Mouse (Mus musculus): Measurements from ENCODE around the gene Obp2b. TPM values are rescaled to one million over a fixed set of nuclear protein-coding genes. Genes with fewer than 3 reads are reported as not detected.
A peak's percentile ranks its signal among the peaks of the same experiment; 100 is the strongest.
"Not testable (repeated sequence)": the region's sequence is repeated elsewhere in the genome, so short reads cannot be mapped to it uniquely, and the experiment has no call there.

The Obp2b gene
- not detected for total RNA-seq (2022)

GRCm38 (mm10) chr2:25736709-25737108 lies at the start of gene Obp2b:
TSS of gene Obp2b (plus strand) at chr2:25737009.
- DNase-seq (ENCODE audit: low spot score in 2 of 2), result not testable (repeated sequence)

GRCm38 (mm10) chr2:25694605-25695004 lies 42.2 kb upstream of the Obp2b start:
- DNase-seq (ENCODE audit: low spot score in 2 of 2), result peak; percentile 18 to 27

GRCm38 (mm10) chr2:25696951-25697350 lies 39.9 kb upstream of the Obp2b start:
- DNase-seq (ENCODE audit: low spot score in 2 of 2), result no peak

- no peak for DNase-seq (ENCODE audit: low spot score in 2 of 2)
Observed at GRCm38 (mm10) chr2:25698696-25699095, 38.1 kb upstream of the Obp2b start.

GRCm38 (mm10) chr2:25699743-25700142 lies 37.1 kb upstream of the Obp2b start, which contains the start of gene Obp2a:
TSS of gene Obp2a (plus strand) at chr2:25700043.
- DNase-seq (ENCODE audit: low spot score in 2 of 2), result not testable (repeated sequence)

- DNase-seq (ENCODE audit: low spot score in 2 of 2), result no peak
Observed at GRCm38 (mm10) chr2:25701001-25701400, 35.8 kb upstream of the Obp2b start.

GRCm38 (mm10) chr2:25703706-25704105 lies 33.1 kb upstream of the Obp2b start:
- DNase-seq (ENCODE audit: low spot score in 2 of 2), result no peak

GRCm38 (mm10) chr2:25706643-25707481 lies 29.9 kb upstream of the Obp2b start, which contains the start of gene Bmyc:
TSS of gene Bmyc (plus strand) at chr2:25706739.
- DNase-seq (ENCODE audit: low spot score in 2 of 2), result peak; percentile 34 to 48

GRCm38 (mm10) chr2:25708121-25708520 lies 28.7 kb upstream of the Obp2b start:
- peak; percentile 22 to 42 for DNase-seq (ENCODE audit: low spot score in 2 of 2)

- DNase-seq (ENCODE audit: low spot score in 2 of 2), result not testable (repeated sequence)
Observed at GRCm38 (mm10) chr2:25709056-25709455, 27.8 kb upstream of the Obp2b start.

- not testable (repeated sequence) for DNase-seq (ENCODE audit: low spot score in 2 of 2)
Observed at GRCm38 (mm10) chr2:25709791-25710190, 27.0 kb upstream of the Obp2b start.

GRCm38 (mm10) chr2:25711641-25712040 lies 25.2 kb upstream of the Obp2b start:
- DNase-seq (ENCODE audit: low spot score in 2 of 2), result not testable (repeated sequence)

- no peak for DNase-seq (ENCODE audit: low spot score in 2 of 2)
Observed at GRCm38 (mm10) chr2:25717222-25717621, 19.6 kb upstream of the Obp2b start.

- DNase-seq (ENCODE audit: low spot score in 2 of 2), result no peak
Observed at GRCm38 (mm10) chr2:25733199-25733930, 3.4 kb upstream of the Obp2b start.

- no peak for DNase-seq (ENCODE audit: low spot score in 2 of 2)
Observed at GRCm38 (mm10) chr2:25741671-25742070, 4.9 kb downstream of the Obp2b start.

GRCm38 (mm10) chr2:25754201-25754600 lies 17.4 kb downstream of the Obp2b start:
- DNase-seq (ENCODE audit: low spot score in 2 of 2), result no peak

GRCm38 (mm10) chr2:25758064-25758625 lies 21.3 kb downstream of the Obp2b start:
- DNase-seq (ENCODE audit: low spot score in 2 of 2), result no peak

- no peak for DNase-seq (ENCODE audit: low spot score in 2 of 2)
Observed at GRCm38 (mm10) chr2:25765269-25765668, 28.5 kb downstream of the Obp2b start, which contains the start of gene Lcn3. TSS of gene Lcn3 (plus strand) at chr2:25765569.

- DNase-seq (ENCODE audit: low spot score in 2 of 2), result no peak
Observed at GRCm38 (mm10) chr2:25767764-25768163, 31.0 kb downstream of the Obp2b start.

GRCm38 (mm10) chr2:25773507-25773906 lies 36.7 kb downstream of the Obp2b start:
- DNase-seq (ENCODE audit: low spot score in 2 of 2), result no peak

- no peak for DNase-seq (ENCODE audit: low spot score in 2 of 2)
Observed at GRCm38 (mm10) chr2:25774640-25775039, 37.8 kb downstream of the Obp2b start.

GRCm38 (mm10) chr2:25775991-25776390 lies 39.2 kb downstream of the Obp2b start:
- DNase-seq (ENCODE audit: low spot score in 2 of 2), result no peak
